Mouse (Mus musculus) bone marrow, adult 2 months (tissue): ENCODE measurements around the gene Galnt16. TPM values are rescaled to one million over a fixed set of nuclear protein-coding genes. Genes with fewer than 3 reads are reported as not detected.

Experiments used
- H3K27ac ChIP-seq: fragments of 200-500 bp; 2 replicates; pipeline ENCODE4 v1.5.1; 2012; ENCODE audit warnings: low read depth, mild to moderate bottlenecking, control low read depth, inconsistent platforms, low read length; ENCODE audit not compliant: control insufficient read depth, poor library complexity, insufficient read depth
- H3K4me1 ChIP-seq: fragments of 200-500 bp; 2 replicates; pipeline ENCODE4 v1.6.1; 2011; ENCODE audit warnings: low read length; ENCODE audit not compliant: control insufficient read depth, insufficient read depth
- H3K4me3 ChIP-seq: fragments of 200-500 bp; replicated peaks from 2 replicates; pipeline ENCODE3; 2011; ENCODE audit warnings: mild to moderate bottlenecking, low read depth, low read length, control low read depth; ENCODE audit not compliant: control insufficient read depth
- CTCF ChIP-seq: fragments of 200-500 bp; IDR thresholded peaks from 2 replicates; pipeline ENCODE4 v1.5.1; 2011; ENCODE audit warnings: low read length, control low read depth; ENCODE audit not compliant: control insufficient read depth, insufficient read depth
- POLR2A ChIP-seq: fragments of 200-500 bp; IDR thresholded peaks from 2 replicates; pipeline ENCODE4 v1.6.1; 2011; ENCODE audit warnings: low read depth, mild to moderate bottlenecking, control low read depth, low read length, borderline replicate concordance; ENCODE audit not compliant: control insufficient read depth
- WGBS: fragments of 180-500 bp; shearing (Covaris S2); methylation state at CpG from one replicate; pipeline ENCODE4 v1.1.7; 2018; 5-methylcytosine and 5-hydroxymethylcytosine counted together
- polyA plus RNA-seq: library from polyadenylated mRNA; stranded (reverse); fragments of >200 nt; gene quantifications from 2 replicates; pipeline ENCODE4 v1.2.4, GENCODE M21; 2011; ENCODE audit warnings: low replicate concordance; ENCODE audit not compliant: missing spikeins, insufficient read depth, insufficient read length

The Galnt16 gene
- polyA plus RNA-seq, 1 experiment = not detected

- H3K27ac ChIP-seq = no peak overlapping the region
- no peak overlapping the region for H3K4me3 ChIP-seq
- no peak for TF ChIP-seq CTCF
- no peaks in the 10 kb centered on the region for H3K4me1 ChIP-seq
- 75% methylated on average over 4 of the region's 4 CpGs for WGBS
These were observed 77.5 kb downstream of the Galnt16 start for GRCm38 (mm10) chr12:80595566-80595965.

- 75% methylated on average over 4 of the region's 4 CpGs for WGBS
- no peaks in the 10 kb centered on the region for H3K4me1 ChIP-seq
- H3K27ac ChIP-seq = no peak overlapping the region
- no peak for TF ChIP-seq POLR2A
- no peak for TF ChIP-seq CTCF
- no peak overlapping the region for H3K4me3 ChIP-seq
These were observed 77.9 kb downstream of the Galnt16 start for GRCm38 (mm10) chr12:80595968-80596367.

- 82% methylated on average over 7 of the region's 7 CpGs for WGBS
- no peak for TF ChIP-seq CTCF
- TF ChIP-seq POLR2A = no peak
- Histone ChIP-seq H3K4me3 (no peak overlapping the region), H3K27ac (no peak overlapping the region), H3K4me1 (no peaks in the 10 kb centered on the region)
These were observed 80.2 kb downstream of the Galnt16 start for GRCm38 (mm10) chr12:80598236-80598635.

- 83% methylated on average over 6 of the region's 6 CpGs for WGBS
- H3K4me1 ChIP-seq = no peaks in the 10 kb centered on the region
- H3K4me3 ChIP-seq = no peak overlapping the region
- TF ChIP-seq CTCF (no peak), POLR2A (no peak)
- no peak overlapping the region for H3K27ac ChIP-seq
These were observed 80.7 kb downstream of the Galnt16 start for GRCm38 (mm10) chr12:80598756-80599155.

GRCm38 (mm10) chr12:80601597-80602269 lies 83.7 kb downstream of the Galnt16 start:
- Histone ChIP-seq H3K27ac (no peak overlapping the region), H3K4me3 (no peak overlapping the region), H3K4me1 (no peaks in the 10 kb centered on the region)
- no peak for TF ChIP-seq POLR2A
- 80% methylated on average over 9 of the region's 9 CpGs for WGBS

- Histone ChIP-seq H3K27ac (no peak overlapping the region), H3K4me1 (no peaks in the 10 kb centered on the region), H3K4me3 (no peak overlapping the region)
- 77% methylated on average over 5 of the region's 5 CpGs for WGBS
- no peak for TF ChIP-seq POLR2A
- no peak for TF ChIP-seq CTCF
These were observed 84.4 kb downstream of the Galnt16 start for GRCm38 (mm10) chr12:80602432-80602831.

GRCm38 (mm10) chr12:80603566-80603965 lies 85.5 kb downstream of the Galnt16 start:
- Histone ChIP-seq H3K4me3 (no peak overlapping the region), H3K4me1 (no peaks in the 10 kb centered on the region), H3K27ac (no peak overlapping the region)
- TF ChIP-seq POLR2A = no peak
- no peak for TF ChIP-seq CTCF
- WGBS = 9% methylated on average over 4 of the region's 4 CpGs

GRCm38 (mm10) chr12:80604218-80604617 lies 86.1 kb downstream of the Galnt16 start:
- Histone ChIP-seq H3K4me3 (no peak overlapping the region), H3K4me1 (no peaks in the 10 kb centered on the region), H3K27ac (no peak overlapping the region)
- TF ChIP-seq CTCF = no peak
- no peak for TF ChIP-seq POLR2A
- WGBS = 57% methylated on average over 2 of the region's 2 CpGs

- Histone ChIP-seq H3K4me1 (no peaks in the 10 kb centered on the region), H3K27ac (no peak overlapping the region), H3K4me3 (no peak overlapping the region)
- TF ChIP-seq POLR2A = no peak
- TF ChIP-seq CTCF = no peak
- WGBS = 62% methylated on average over 1 of the region's 1 CpGs
These were observed 90.5 kb downstream of the Galnt16 start for GRCm38 (mm10) chr12:80608576-80608975.
